Mouse (Mus musculus) bone marrow, adult 2 months (tissue): ENCODE results near the gene Mcm3ap.

ENCODE experiments used
- CTCF ChIP-seq: fragments of 200-500 bp; IDR thresholded peaks from 2 replicates; pipeline ENCODE4 v1.5.1; 2011; ENCODE audit warnings: low read length, control low read depth; ENCODE audit not compliant: control insufficient read depth, insufficient read depth
- POLR2A ChIP-seq: fragments of 200-500 bp; IDR thresholded peaks from 2 replicates; pipeline ENCODE4 v1.6.1; 2011; ENCODE audit warnings: low read depth, mild to moderate bottlenecking, control low read depth, low read length, borderline replicate concordance; ENCODE audit not compliant: control insufficient read depth

DNA sequence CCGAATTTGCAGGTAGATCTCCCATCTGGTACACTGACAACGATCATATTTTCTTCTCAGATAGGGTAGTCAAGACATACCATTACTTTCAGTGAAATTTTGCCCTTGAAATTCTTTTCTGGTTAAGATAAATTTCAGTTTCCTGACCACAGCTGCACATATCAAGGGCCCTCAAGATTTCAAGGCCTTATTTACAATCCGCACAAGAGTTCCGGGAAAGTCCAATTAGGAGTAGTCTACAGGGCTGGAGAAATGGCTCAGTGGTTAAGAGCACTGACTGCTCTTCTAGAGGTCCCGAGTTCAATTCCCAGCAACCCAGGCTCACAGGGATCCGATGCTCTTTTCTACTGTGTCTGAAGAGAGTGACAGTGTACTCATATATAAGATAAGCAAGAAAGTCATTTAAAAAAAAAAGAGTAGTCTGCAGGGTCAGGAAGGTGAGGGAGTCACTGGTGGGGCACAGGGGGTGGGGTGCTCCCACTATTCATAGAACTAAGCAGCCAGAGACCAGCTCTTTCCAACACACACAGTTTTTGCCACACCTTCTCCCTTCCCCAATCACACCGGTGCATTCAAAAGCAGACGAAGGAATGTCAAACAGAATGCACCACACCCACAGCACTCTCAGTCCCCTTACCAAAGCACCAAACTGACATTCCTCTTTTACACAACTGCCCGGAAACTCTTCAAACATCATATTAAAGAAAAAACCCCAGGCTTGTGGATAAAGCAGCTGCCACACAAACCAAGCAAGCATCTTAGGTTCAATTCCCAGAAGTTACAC lies 29.4 kb upstream of the Mcm3ap start:
- no peak for TF ChIP-seq POLR2A
- TF ChIP-seq CTCF: no peak
